Mouse (Mus musculus) adrenal gland, postnatal 10 days (tissue): ENCODE results near the gene 1700028J19Rik. TPM values are rescaled to one million over a fixed set of nuclear protein-coding genes. Genes with fewer than 3 reads are reported as not detected.

Experiments used
- DNase-seq: peaks from one replicate; pipeline ENCODE4 v3.0.0; 2021; ENCODE audit warnings: mixed read lengths
- long read RNA-seq, 2 experiments: library from polyadenylated mRNA; stranded (forward); transcript quantifications; one replicate each; pipeline ENCODE4 v2.0.0; 2021
- total RNA-seq, 2 experiments: library from RNA; stranded (reverse); gene quantifications; 2 replicates each; pipeline ENCODE4 v1.2.3; 2021

The 1700028J19Rik gene
- under 1 TPM; 0.67 to 0.78 TPM for total RNA-seq
- long read RNA-seq, experiment 1, partial matches to known transcripts: 0 of 2 reads
- long read RNA-seq, experiment 1, other reads (novel, unspliced or antisense): 2 of 2 reads
- long read RNA-seq, experiment 2: 0 reads

- peak; percentile 94 for DNase-seq
These were observed at the start of gene 1700028J19Rik, which contains the start of gene 2410002F23Rik for GRCm38 (mm10) chr7:44246055-44246983. TSS of gene 1700028J19Rik (minus strand) at chr7:44246695. TSS of gene 2410002F23Rik (plus strand) at chr7:44246722.

GRCm38 (mm10) chr7:44291418-44291817 lies 44.9 kb upstream of the 1700028J19Rik start:
- DNase-seq: no peak

GRCm38 (mm10) chr7:44290986-44291385 lies 44.5 kb upstream of the 1700028J19Rik start:
- DNase-seq: no peak

- no peak for DNase-seq
These were observed 41.3 kb upstream of the 1700028J19Rik start for GRCm38 (mm10) chr7:44287760-44288159.

- no peak for DNase-seq
These were observed 35.1 kb upstream of the 1700028J19Rik start for GRCm38 (mm10) chr7:44281586-44281985.

- DNase-seq: no peak
These were observed 34.5 kb upstream of the 1700028J19Rik start for GRCm38 (mm10) chr7:44280959-44281358.

- peak; percentile 49 for DNase-seq
These were observed 30.7 kb upstream of the 1700028J19Rik start for GRCm38 (mm10) chr7:44277250-44277622.

- DNase-seq: no peak
These were observed 30.2 kb upstream of the 1700028J19Rik start for GRCm38 (mm10) chr7:44276461-44277249.

- no peak for DNase-seq
These were observed 29.1 kb upstream of the 1700028J19Rik start for GRCm38 (mm10) chr7:44275546-44275945.

- DNase-seq: no peak
These were observed 27.6 kb upstream of the 1700028J19Rik start for GRCm38 (mm10) chr7:44274096-44274495.

- no peak for DNase-seq
These were observed 27.0 kb upstream of the 1700028J19Rik start for GRCm38 (mm10) chr7:44273446-44273845.

- no peak for DNase-seq
These were observed 26.1 kb upstream of the 1700028J19Rik start for GRCm38 (mm10) chr7:44272546-44272945.

GRCm38 (mm10) chr7:44271309-44271708 lies 24.8 kb upstream of the 1700028J19Rik start:
- no peak for DNase-seq

GRCm38 (mm10) chr7:44269397-44269796 lies 22.9 kb upstream of the 1700028J19Rik start:
- DNase-seq: no peak

- DNase-seq: no peak
These were observed 21.6 kb upstream of the 1700028J19Rik start for GRCm38 (mm10) chr7:44268117-44268516.

GRCm38 (mm10) chr7:44262791-44263643 lies 16.5 kb upstream of the 1700028J19Rik start:
- DNase-seq: peak; percentile 96

GRCm38 (mm10) chr7:44261147-44261546 lies 14.7 kb upstream of the 1700028J19Rik start, which contains the start of gene Gm15517:
TSS of gene Gm15517 (plus strand) at chr7:44261447.
- DNase-seq: no peak

GRCm38 (mm10) chr7:44260410-44260809 lies 13.9 kb upstream of the 1700028J19Rik start:
- DNase-seq: no peak

GRCm38 (mm10) chr7:44257278-44257677 lies 10.8 kb upstream of the 1700028J19Rik start, which contains the start of gene Acp4:
TSS of gene Acp4 (minus strand) at chr7:44257378.
- no peak for DNase-seq

GRCm38 (mm10) chr7:44254930-44255329 lies 8.4 kb upstream of the 1700028J19Rik start:
- no peak for DNase-seq

- DNase-seq: no peak
These were observed 6.6 kb upstream of the 1700028J19Rik start for GRCm38 (mm10) chr7:44253023-44253616.
